Mouse (Mus musculus): Measurements from ENCODE around the gene Noct. TPM values are rescaled to one million over a fixed set of nuclear protein-coding genes. Genes with fewer than 3 reads are reported as not detected.
A peak's percentile ranks its signal among the peaks of the same experiment; 100 is the strongest.

Gene Noct
- total RNA-seq, 1 experiment, result 53.4 TPM

DNA sequence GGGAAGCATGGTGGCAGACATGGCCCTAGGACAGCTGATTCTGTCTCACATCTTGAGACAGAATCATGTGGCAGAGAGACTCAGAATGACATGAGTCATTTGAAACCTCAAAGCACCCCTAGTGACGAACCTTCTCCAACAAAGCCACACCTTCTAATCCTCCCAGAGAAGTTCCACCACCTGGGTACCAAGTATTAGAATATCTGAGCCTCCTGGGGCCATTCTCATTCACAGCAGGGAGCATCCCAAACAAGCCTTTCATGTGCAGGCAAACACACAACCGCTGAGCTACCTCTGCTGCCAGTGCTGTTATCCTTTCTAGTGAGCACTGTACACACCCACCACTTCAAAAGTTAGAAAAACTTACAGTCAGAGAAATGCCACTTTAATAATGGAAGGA lies 70.0 kb downstream of the Noct start:
- Histone ChIP-seq H3K9me3 (ENCODE audit: control insufficient read depth, insufficient read depth, low read depth, low read length) (no peaks in the 10 kb centered on the region), H3K4me3 (ENCODE audit: insufficient read depth in 1 of 2, low read depth in 1 of 2, low read length in 2 of 2, poor library complexity in 1 of 2, severe bottlenecking in 1 of 2) (no peak overlapping the region), H3K9ac (ENCODE audit: insufficient read depth, low read depth, low read length, poor library complexity, severe bottlenecking) (no peak overlapping the region), H3K36me3 (ENCODE audit: control insufficient read depth, insufficient read depth, low read length, poor library complexity, severe bottlenecking) (no peaks in the 10 kb centered on the region), H3K4me1 (ENCODE audit: control insufficient read depth in 2 of 2, insufficient read depth in 2 of 2, low read length in 2 of 2, poor library complexity in 1 of 2) (peaks cover 0 to 2% of the 10 kb centered on the region in 2 experiments; a peak in 1 of 4 replicates), H3K27ac (ENCODE audit: insufficient read depth, low read depth, low read length, poor library complexity, severe bottlenecking) (no peak overlapping the region)
- in situ Hi-C loops (cut with MboI; ENCODE audit: low sequenced_read_pairs in 2 of 2, unreplicated experiment in 2 of 2), result no loop called here
- peak; percentile 35 for DNase-seq (ENCODE audit: low read depth, low spot score)
- no peak for TF ChIP-seq MAFK (IDR thresholded peaks at IDR 0.05; ENCODE audit: insufficient read depth, low read depth, low read length)
- no peak for TF ChIP-seq CHD2 (IDR thresholded peaks at IDR 0.05; ENCODE audit: low read depth, low read length)
- no peak for TF ChIP-seq HCFC1 (IDR thresholded peaks at IDR 0.05; ENCODE audit: borderline replicate concordance, insufficient read depth, low read length)
- TF ChIP-seq ZNF384 (IDR thresholded peaks at IDR 0.05; ENCODE audit: low read depth, low read length), result no peak
- TF ChIP-seq ZC3H11A (IDR thresholded peaks at IDR 0.05; ENCODE audit: borderline replicate concordance, low read depth, low read length), result no peak

DNA sequence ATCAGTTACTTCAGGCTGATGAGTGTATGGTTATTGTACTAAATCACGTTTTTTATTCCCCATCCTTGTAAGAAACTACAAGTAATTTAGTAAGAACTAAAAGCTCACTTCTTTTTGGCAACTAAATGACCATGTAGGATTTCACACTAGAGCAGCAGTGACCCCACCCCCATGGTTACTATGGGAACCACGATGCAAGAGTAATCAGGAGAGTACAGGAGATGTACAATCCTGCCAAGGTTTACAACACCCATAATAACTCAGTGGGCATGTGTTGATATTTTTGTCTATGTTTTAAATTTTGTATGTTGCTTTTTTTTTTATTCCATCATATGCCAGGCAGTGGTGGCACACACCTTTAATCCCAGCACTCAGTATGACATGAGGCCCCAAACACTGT lies 71.0 kb downstream of the Noct start:
- Histone ChIP-seq H3K36me3 (ENCODE audit: control insufficient read depth, insufficient read depth, low read length, poor library complexity, severe bottlenecking) (no peaks in the 10 kb centered on the region), H3K9ac (ENCODE audit: insufficient read depth, low read depth, low read length, poor library complexity, severe bottlenecking) (no peak overlapping the region), H3K4me1 (ENCODE audit: control insufficient read depth in 2 of 2, insufficient read depth in 2 of 2, low read length in 2 of 2, poor library complexity in 1 of 2) (peaks cover 0 to 2% of the 10 kb centered on the region in 2 experiments; a peak in 1 of 4 replicates), H3K9me3 (ENCODE audit: control insufficient read depth, insufficient read depth, low read depth, low read length) (no peaks in the 10 kb centered on the region), H3K4me3 (ENCODE audit: insufficient read depth in 1 of 2, low read depth in 1 of 2, low read length in 2 of 2, poor library complexity in 1 of 2, severe bottlenecking in 1 of 2) (no peak overlapping the region), H3K27ac (ENCODE audit: insufficient read depth, low read depth, low read length, poor library complexity, severe bottlenecking) (no peak overlapping the region)
- TF ChIP-seq ZNF384 (IDR thresholded peaks at IDR 0.05; ENCODE audit: low read depth, low read length), result no peak
- TF ChIP-seq CHD2 (IDR thresholded peaks at IDR 0.05; ENCODE audit: low read depth, low read length), result no peak
- TF ChIP-seq MAFK (IDR thresholded peaks at IDR 0.05; ENCODE audit: insufficient read depth, low read depth, low read length), result no peak
- no peak for TF ChIP-seq HCFC1 (IDR thresholded peaks at IDR 0.05; ENCODE audit: borderline replicate concordance, insufficient read depth, low read length)
- no peak for TF ChIP-seq ZC3H11A (IDR thresholded peaks at IDR 0.05; ENCODE audit: borderline replicate concordance, low read depth, low read length)
- no peak for DNase-seq (ENCODE audit: low read depth, low spot score)
- in situ Hi-C loops (cut with MboI; ENCODE audit: low sequenced_read_pairs in 2 of 2, unreplicated experiment in 2 of 2), result no loop called here

DNA sequence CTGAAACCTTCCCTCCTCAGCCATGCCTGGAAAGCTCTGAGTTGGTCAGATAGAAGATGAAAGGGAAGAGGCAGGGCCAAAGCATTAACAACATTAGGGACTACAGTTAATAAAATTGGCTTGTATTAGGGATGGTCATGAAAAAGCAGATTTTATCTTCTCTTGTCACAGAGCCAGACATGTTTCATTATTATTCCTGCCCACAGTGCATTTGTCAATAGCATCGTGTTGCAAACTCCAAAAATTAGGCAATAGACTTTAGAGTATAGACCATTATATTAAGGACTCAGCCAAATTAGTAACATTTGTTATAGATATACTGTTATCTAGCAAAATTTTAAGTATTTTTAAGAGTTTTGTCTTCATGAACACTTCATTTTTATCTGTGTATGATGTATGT lies 72.5 kb downstream of the Noct start:
- TF ChIP-seq ZNF384 (IDR thresholded peaks at IDR 0.05; ENCODE audit: low read depth, low read length) (no peak), HCFC1 (IDR thresholded peaks at IDR 0.05; ENCODE audit: borderline replicate concordance, insufficient read depth, low read length) (no peak), ZC3H11A (IDR thresholded peaks at IDR 0.05; ENCODE audit: borderline replicate concordance, low read depth, low read length) (no peak), CHD2 (IDR thresholded peaks at IDR 0.05; ENCODE audit: low read depth, low read length) (no peak), MAFK (IDR thresholded peaks at IDR 0.05; ENCODE audit: insufficient read depth, low read depth, low read length) (no peak)
- no peak for DNase-seq (ENCODE audit: low read depth, low spot score)
- H3K4me3 ChIP-seq (ENCODE audit: insufficient read depth in 1 of 2, low read depth in 1 of 2, low read length in 2 of 2, poor library complexity in 1 of 2, severe bottlenecking in 1 of 2), result no peak overlapping the region
- peaks cover 0 to 2% of the 10 kb centered on the region in 2 experiments; a peak in 1 of 4 replicates for H3K4me1 ChIP-seq (ENCODE audit: control insufficient read depth in 2 of 2, insufficient read depth in 2 of 2, low read length in 2 of 2, poor library complexity in 1 of 2)
- H3K36me3 ChIP-seq (ENCODE audit: control insufficient read depth, insufficient read depth, low read length, poor library complexity, severe bottlenecking), result no peaks in the 10 kb centered on the region
- H3K9me3 ChIP-seq (ENCODE audit: control insufficient read depth, insufficient read depth, low read depth, low read length), result no peaks in the 10 kb centered on the region
- in situ Hi-C loops (cut with MboI; ENCODE audit: low sequenced_read_pairs in 2 of 2, unreplicated experiment in 2 of 2), result no loop called here
- no peak overlapping the region for H3K9ac ChIP-seq (ENCODE audit: insufficient read depth, low read depth, low read length, poor library complexity, severe bottlenecking)
- no peak overlapping the region for H3K27ac ChIP-seq (ENCODE audit: insufficient read depth, low read depth, low read length, poor library complexity, severe bottlenecking)

Other genes starting within 250 kb of the Noct start
- 26.7 and 28.4 TPM in 2 replicates for gene Elf2, start 116.2 kb downstream of the Noct start, total RNA-seq (2012; rRNA removed)
- 12.5 and 17.5 TPM in 2 replicates for gene Mgarp, start 172.3 kb downstream of the Noct start, total RNA-seq (2012; rRNA removed)
- 152 and 231 TPM in 2 replicates for gene Ndufc1, start 184.5 kb downstream of the Noct start, total RNA-seq (2012; rRNA removed)
- 43.7 and 53.4 TPM in 2 replicates for gene Naa15, start 190.7 kb downstream of the Noct start, total RNA-seq (2012; rRNA removed)